Mouse (Mus musculus) midbrain, embryonic 13.5 days (tissue): ENCODE results near the gene Sbf2. TPM values are rescaled to one million over a fixed set of nuclear protein-coding genes. Genes with fewer than 3 reads are reported as not detected.

Source experiments
- ATAC-seq: fragments of 200-750 bp; cut with Nextera tagmentation; 2 replicates; pipeline ENCODE4 v1.8.0; 2017; ENCODE audit warnings: mild to moderate bottlenecking, moderate TSS enrichment, moderate library complexity
- H3K27ac ChIP-seq: fragments of 300-500 bp; sonication (generic); 2 replicates; pipeline ENCODE4 v1.5.1; 2015; ENCODE audit warnings: inconsistent platforms, mild to moderate bottlenecking, moderate library complexity
- H3K27me3 ChIP-seq: fragments of 300-500 bp; sonication (generic); 2 replicates; pipeline ENCODE4 v1.6.1; 2015; ENCODE audit warnings: mild to moderate bottlenecking, inconsistent platforms
- H3K36me3 ChIP-seq: fragments of 300-500 bp; sonication (generic); 2 replicates; pipeline ENCODE4 v1.6.1; 2015; ENCODE audit warnings: mild to moderate bottlenecking, inconsistent platforms
- H3K4me1 ChIP-seq: fragments of 300-500 bp; sonication (generic); replicated peaks from 2 replicates; pipeline ENCODE4 v1.6.1; 2015; ENCODE audit warnings: inconsistent platforms
- H3K4me2 ChIP-seq: fragments of 300-500 bp; sonication (generic); replicated peaks from 2 replicates; pipeline ENCODE4 v1.6.1; 2015; ENCODE audit warnings: moderate library complexity, mild to moderate bottlenecking, inconsistent platforms
- H3K4me3 ChIP-seq: fragments of 300-500 bp; sonication (generic); replicated peaks from 2 replicates; pipeline ENCODE4 v1.5.1; 2015; ENCODE audit warnings: mild to moderate bottlenecking, inconsistent platforms
- H3K9ac ChIP-seq: fragments of 300-500 bp; sonication (generic); replicated peaks from 2 replicates; pipeline ENCODE4 v1.6.1; 2015; ENCODE audit warnings: mild to moderate bottlenecking, inconsistent platforms
- H3K9me3 ChIP-seq: fragments of 300-500 bp; sonication (generic); 2 replicates; pipeline ENCODE4 v1.6.1; 2016; ENCODE audit warnings: mild to moderate bottlenecking, inconsistent platforms
- WGBS: fragments of 180-500 bp; shearing (Covaris S2); methylation state at CpG from one replicate; pipeline ENCODE4 v1.1.7; 2015; 5-methylcytosine and 5-hydroxymethylcytosine counted together
- polyA plus RNA-seq: library from polyadenylated mRNA; unstranded; fragments of >200 nt; fragmentation: Nextera tagmentation; extraction: Ambion mirVana; gene quantifications from 2 replicates; pipeline ENCODE4 v1.2.1, GENCODE M21; 2015

Sbf2 gene
- polyA plus RNA-seq, 1 experiment from 2014 or later: 57.6 TPM

DNA sequence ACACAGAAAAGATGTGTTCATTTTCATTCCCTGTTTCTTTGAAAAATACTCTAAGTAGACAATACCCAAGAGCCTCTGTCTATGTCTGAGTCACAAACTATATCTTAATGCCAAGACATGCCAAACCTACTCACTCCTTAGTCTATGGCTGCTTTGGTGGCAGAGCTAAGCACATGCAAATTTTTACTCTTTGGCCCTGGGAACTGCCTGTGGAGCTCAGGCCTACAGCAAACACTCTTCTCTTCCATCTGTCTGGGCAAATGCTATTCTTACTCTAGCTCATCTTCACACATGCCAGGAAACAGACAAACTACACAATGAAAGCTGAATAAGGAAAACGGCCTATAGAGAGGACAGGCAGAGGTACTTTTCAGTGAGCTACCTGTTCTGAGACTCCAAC is 253.2 kb downstream of the Sbf2 start:
- no peaks in the 10 kb centered on the region for H3K9me3 ChIP-seq
- WGBS: 92% methylated on average over 1 of the region's 1 CpGs
- H3K4me3 ChIP-seq: no peak overlapping the region
- no peak overlapping the region for H3K9ac ChIP-seq
- ATAC-seq: no peak
- peaks cover 43% of the 10 kb centered on the region for H3K36me3 ChIP-seq
- no peaks in the 10 kb centered on the region for H3K4me1 ChIP-seq
- H3K27me3 ChIP-seq: no peaks in the 10 kb centered on the region
- H3K27ac ChIP-seq: no peak overlapping the region
- H3K4me2 ChIP-seq: no peak overlapping the region

DNA sequence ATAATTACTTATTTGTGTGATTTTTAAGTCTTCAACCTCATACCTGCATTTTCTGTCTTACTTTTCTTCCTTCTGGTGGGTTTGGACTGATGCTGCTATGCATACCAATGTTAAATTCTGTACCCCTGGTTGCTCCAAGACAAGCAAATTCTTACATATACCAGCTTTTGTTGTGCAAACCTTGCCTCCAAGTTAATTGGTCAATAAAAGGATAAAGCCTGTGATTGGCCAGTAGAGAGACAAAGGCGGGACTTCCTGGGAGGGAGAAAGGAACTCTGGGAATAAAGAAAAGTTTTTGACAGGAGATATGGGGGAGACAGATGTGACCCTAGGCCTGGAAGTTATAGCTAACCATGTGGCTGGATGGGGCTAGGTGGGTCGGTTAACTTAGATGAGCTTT is 255.3 kb downstream of the Sbf2 start:
- no peak for ATAC-seq
- WGBS: 94% methylated on average over 2 of the region's 2 CpGs
- Histone ChIP-seq H3K4me3 (no peak overlapping the region), H3K9ac (no peak overlapping the region), H3K9me3 (no peaks in the 10 kb centered on the region), H3K4me2 (no peak overlapping the region), H3K4me1 (no peaks in the 10 kb centered on the region), H3K27ac (no peak overlapping the region), H3K27me3 (no peaks in the 10 kb centered on the region), H3K36me3 (peaks cover 33% of the 10 kb centered on the region)

DNA sequence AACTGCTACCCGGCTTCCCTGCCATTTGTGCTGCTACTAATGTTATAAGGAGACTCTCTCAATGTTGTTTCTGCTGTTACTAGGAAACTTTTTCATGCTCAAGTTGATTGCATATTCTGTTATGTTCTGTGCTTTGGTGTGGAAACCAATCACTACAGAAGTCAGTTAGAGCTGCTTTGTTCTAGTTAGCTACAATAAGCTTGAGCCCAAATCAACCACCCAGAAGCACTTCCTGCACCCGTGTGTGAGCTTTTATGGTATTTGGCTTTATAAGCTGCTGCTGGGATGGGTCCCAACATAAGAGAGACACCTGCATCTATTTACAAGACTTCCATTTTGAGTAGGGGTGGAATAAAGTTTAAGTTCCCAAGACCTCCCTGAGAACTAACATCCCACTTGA is 260.8 kb downstream of the Sbf2 start:
- H3K4me1 ChIP-seq: no peaks in the 10 kb centered on the region

DNA sequence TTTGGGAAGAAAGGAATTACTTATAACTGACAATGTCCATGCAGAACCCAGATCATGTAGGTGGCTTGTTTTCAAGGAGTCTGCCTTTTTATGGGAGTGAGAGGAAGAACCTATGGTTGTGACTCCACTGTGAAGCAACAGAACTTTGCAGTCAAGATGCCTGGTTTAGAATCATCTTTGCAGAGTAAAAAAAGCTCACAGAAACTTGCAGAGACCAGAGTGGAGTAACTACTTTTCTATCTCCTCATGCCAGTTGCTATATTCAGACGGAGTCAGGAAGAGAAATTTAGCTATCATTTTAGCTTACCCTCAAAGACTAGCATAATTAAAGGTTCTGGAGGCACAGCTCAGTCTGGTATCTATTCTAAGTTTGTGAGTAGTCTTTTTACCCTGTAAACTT is 267.5 kb downstream of the Sbf2 start:
- no peaks in the 10 kb centered on the region for H3K4me1 ChIP-seq
- H3K9me3 ChIP-seq: no peaks in the 10 kb centered on the region
- H3K27ac ChIP-seq: no peak overlapping the region
- H3K4me3 ChIP-seq: no peak overlapping the region
- H3K36me3 ChIP-seq: peaks cover 19% of the 10 kb centered on the region
- 83% methylated on average over 1 of the region's 1 CpGs for WGBS
- H3K27me3 ChIP-seq: no peaks in the 10 kb centered on the region
- H3K9ac ChIP-seq: no peak overlapping the region
- ATAC-seq: no peak
- no peak overlapping the region for H3K4me2 ChIP-seq

More for the DNA sequence above, 260.8 kb downstream of the Sbf2 start:
- WGBS: 89% methylated on average over 2 of the region's 2 CpGs
- no peak overlapping the region for H3K9ac ChIP-seq
- H3K27me3 ChIP-seq: no peaks in the 10 kb centered on the region
- no peaks in the 10 kb centered on the region for H3K9me3 ChIP-seq
- ATAC-seq: no peak
- no peak overlapping the region for H3K4me3 ChIP-seq
- H3K4me2 ChIP-seq: no peak overlapping the region
- peaks cover 26% of the 10 kb centered on the region for H3K36me3 ChIP-seq
- no peak overlapping the region for H3K27ac ChIP-seq

DNA sequence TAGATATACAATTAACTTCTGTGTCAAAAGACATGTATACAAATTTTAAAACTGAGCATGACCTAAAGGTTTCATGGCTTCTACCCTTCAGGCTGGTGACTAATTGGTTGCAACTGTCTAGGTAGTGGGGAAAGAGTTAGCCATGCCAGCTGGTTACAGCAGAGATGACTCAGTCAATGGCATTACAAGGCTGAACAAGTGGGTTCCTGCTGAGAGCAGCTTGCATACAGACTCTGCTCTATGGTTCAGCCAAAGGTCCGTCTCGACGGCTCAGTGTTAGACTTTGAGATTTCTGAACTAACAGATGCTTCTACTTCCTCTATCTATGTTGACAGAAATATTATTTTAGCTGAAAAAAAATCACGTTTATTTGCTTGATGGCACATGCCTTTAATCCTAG is 277.1 kb downstream of the Sbf2 start:
- H3K4me2 ChIP-seq: no peak overlapping the region
- no peak overlapping the region for H3K9ac ChIP-seq
- H3K27me3 ChIP-seq: no peaks in the 10 kb centered on the region
- 86% methylated on average over 4 of the region's 4 CpGs for WGBS
- H3K4me3 ChIP-seq: no peak overlapping the region
- ATAC-seq: no peak
- no peak overlapping the region for H3K27ac ChIP-seq
- no peaks in the 10 kb centered on the region for H3K9me3 ChIP-seq
- H3K36me3 ChIP-seq: peaks cover 50% of the 10 kb centered on the region
- H3K4me1 ChIP-seq: no peaks in the 10 kb centered on the region

DNA sequence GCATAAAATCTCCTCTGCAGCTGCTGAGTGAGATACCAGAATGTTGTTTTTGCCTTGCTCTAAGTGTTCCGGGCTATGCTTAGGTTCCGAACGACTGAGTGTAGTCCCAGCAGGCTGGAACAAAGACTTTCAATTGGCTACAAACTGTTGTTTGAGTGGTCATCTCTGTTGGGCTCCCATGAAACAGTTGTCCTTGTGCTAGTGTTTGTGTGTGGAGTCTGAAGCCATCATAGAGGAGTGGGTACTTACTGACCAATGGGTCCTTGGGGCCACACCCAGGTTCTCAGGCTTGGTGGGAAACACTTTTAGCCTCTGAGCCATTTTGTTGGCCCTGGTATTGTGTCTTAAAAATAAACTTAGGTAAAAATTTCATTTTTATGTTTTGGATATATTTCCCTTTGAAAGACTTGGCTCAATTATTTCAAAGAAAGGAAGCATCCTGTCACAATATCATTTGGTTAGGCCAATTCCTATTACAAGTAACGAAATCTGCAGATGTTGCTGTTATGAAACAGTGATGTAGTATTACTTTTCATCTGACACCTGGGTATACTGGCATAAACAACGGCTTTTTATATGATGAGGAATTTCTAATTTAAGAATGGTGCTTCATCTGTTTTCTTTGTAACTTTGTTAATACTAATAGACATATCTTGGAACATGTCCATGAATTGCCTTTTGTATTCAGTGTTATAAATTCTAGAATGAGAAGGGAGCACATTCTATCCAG is 289.2 kb downstream of the Sbf2 start:
- H3K4me1 ChIP-seq: no peaks in the 10 kb centered on the region
- H3K27me3 ChIP-seq: no peaks in the 10 kb centered on the region
- H3K9ac ChIP-seq: no peak overlapping the region
- peaks cover 79% of the 10 kb centered on the region for H3K36me3 ChIP-seq
- no peak overlapping the region for H3K27ac ChIP-seq
- 97% methylated on average over 5 of the region's 5 CpGs for WGBS
- H3K9me3 ChIP-seq: 0 out of 2 replicates have a peak, but pooled peaks cover 3% of the 10 kb centered on the region
- H3K4me2 ChIP-seq: no peak overlapping the region
- H3K4me3 ChIP-seq: no peak overlapping the region
- no peak for ATAC-seq

DNA sequence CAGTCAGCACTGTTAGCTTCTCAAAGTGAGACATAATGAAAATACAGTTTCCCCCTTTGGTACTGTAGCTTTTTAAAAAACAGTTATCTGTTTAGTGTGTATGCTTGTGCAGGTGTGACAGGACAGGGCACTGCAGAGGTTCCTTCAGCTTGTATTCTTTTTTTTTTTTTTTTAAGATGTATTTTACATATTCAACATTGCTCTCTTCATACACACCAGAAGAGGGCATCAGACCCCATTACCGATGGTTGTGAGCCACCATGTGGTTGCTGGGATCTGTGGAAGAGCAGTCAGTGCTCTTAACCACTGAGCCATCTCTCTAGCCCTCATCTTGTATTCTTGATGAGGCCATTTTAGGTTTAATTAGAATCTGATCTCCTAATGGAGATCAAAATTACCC is 289.9 kb downstream of the Sbf2 start:
- H3K27ac ChIP-seq: no peak overlapping the region
- no peak overlapping the region for H3K4me3 ChIP-seq
- no peaks in the 10 kb centered on the region for H3K27me3 ChIP-seq
- H3K4me2 ChIP-seq: no peak overlapping the region
- WGBS: 89% methylated on average over 1 of the region's 1 CpGs
- no peaks in the 10 kb centered on the region for H3K4me1 ChIP-seq
- 0 out of 2 replicates have a peak, but pooled peaks cover 3% of the 10 kb centered on the region for H3K9me3 ChIP-seq
- no peak for ATAC-seq
- peaks cover 83% of the 10 kb centered on the region for H3K36me3 ChIP-seq
- no peak overlapping the region for H3K9ac ChIP-seq

DNA sequence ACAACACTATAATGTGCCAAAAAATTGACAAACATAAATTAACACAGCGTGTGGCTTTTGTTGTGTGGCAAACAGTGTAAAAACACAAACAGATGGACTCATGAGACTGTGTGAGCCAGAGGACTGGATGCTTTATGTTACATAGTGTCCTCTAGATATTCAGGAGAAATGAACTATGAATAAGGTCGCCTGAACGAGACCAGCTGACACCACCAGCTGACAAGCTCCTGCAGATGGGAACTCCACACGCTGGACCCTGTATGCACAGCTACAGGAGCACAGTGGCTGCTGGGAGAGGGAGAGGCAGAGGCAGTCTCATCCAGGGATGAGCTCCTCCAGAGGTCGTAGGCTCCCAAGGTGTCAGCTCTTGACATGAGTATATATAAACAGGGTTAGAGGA is 293.6 kb downstream of the Sbf2 start:
- ATAC-seq: no peak
- WGBS: 80% methylated on average over 5 of the region's 5 CpGs
- Histone ChIP-seq H3K9me3 (0 out of 2 replicates have a peak, but pooled peaks cover 2% of the 10 kb centered on the region), H3K9ac (no peak overlapping the region), H3K27ac (no peak overlapping the region), H3K27me3 (no peaks in the 10 kb centered on the region), H3K36me3 (peaks cover 72% of the 10 kb centered on the region), H3K4me1 (no peaks in the 10 kb centered on the region), H3K4me2 (no peak overlapping the region), H3K4me3 (no peak overlapping the region)

DNA sequence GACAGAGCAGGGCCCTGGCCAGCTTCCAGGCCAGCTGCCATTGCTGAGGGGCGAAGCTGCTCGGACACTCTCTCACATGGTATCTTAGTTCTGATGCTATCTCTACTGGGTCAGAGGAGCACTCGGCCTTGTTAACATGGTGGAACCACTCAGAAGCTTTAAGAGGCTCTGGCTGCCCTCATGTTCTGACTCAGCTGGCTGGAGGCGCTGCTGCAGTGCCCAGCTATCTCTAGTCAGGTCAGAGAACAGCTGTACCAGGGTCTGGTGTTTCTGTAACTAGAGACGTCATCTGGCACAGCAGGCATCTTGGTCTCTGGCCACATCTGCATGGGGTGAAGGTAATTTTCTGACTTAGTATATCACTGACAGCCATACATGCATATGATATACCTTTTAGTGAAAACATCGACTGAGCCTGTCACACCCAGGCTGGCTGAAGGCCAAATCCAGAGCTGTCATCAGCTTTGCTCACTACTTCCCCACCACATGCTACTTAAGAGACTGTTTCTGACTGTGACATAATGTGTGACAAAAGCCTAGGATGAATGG is 295.7 kb downstream of the Sbf2 start:
- H3K27ac ChIP-seq: no peak overlapping the region
- no peaks in the 10 kb centered on the region for H3K9me3 ChIP-seq
- H3K4me1 ChIP-seq: no peaks in the 10 kb centered on the region
- no peaks in the 10 kb centered on the region for H3K27me3 ChIP-seq
- H3K36me3 ChIP-seq: peaks cover 73% of the 10 kb centered on the region
- 89% methylated on average over 6 of the region's 6 CpGs for WGBS
- no peak overlapping the region for H3K9ac ChIP-seq
- ATAC-seq: no peak
- no peak overlapping the region for H3K4me3 ChIP-seq
- H3K4me2 ChIP-seq: no peak overlapping the region

DNA sequence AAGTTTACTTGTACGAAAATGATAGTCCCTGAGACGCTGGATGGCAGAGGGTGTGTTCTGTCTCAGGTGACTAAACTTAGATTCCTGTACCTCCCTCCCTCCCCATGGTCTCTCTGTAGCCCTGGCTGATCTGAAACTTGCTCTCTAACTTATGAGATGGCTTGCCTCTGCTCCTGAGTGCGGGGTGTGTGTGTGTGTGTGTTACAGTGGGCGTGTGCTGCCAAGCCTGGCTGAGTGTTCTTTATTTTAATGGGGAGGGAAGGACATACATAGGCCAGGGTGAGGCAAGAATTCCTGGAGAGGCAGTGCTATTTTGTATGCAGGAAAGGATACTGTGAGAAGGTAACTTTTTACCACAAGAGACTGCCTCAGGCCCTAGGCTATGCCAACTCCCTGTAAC is 297.3 kb downstream of the Sbf2 start:
- Histone ChIP-seq H3K36me3 (peaks cover 75% of the 10 kb centered on the region), H3K27ac (no peak overlapping the region), H3K27me3 (no peaks in the 10 kb centered on the region), H3K4me3 (no peak overlapping the region), H3K9me3 (no peaks in the 10 kb centered on the region), H3K9ac (no peak overlapping the region), H3K4me2 (no peak overlapping the region), H3K4me1 (no peaks in the 10 kb centered on the region)
- ATAC-seq: no peak
- WGBS: 94% methylated on average over 4 of the region's 4 CpGs

DNA sequence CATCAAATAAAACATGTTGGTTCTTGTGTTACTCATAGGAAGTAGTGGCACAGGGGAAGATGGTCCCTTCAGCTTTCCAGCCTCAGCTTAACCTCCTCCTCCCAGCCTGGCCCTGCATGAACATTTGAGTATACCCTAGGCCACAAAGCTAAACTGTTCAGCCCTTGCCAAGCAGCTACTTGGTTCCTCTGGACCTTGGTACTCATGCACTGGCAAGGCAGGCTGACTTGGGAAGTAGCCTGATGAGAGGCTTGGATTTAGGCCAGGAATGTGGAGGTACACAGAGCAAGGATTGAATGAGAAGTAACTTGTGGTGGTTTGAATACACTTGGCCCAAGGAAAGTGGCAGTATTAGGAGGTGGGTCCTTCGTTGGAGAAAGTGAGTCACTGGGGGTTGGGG is 299.4 kb downstream of the Sbf2 start:
- no peak overlapping the region for H3K4me3 ChIP-seq
- H3K9ac ChIP-seq: no peak overlapping the region
- no peak for ATAC-seq
- no peak overlapping the region for H3K4me2 ChIP-seq
- 100% methylated on average over 1 of the region's 1 CpGs for WGBS
- no peak overlapping the region for H3K27ac ChIP-seq
- peaks cover 84% of the 10 kb centered on the region for H3K36me3 ChIP-seq
- no peaks in the 10 kb centered on the region for H3K27me3 ChIP-seq
- H3K4me1 ChIP-seq: no peaks in the 10 kb centered on the region
- no peaks in the 10 kb centered on the region for H3K9me3 ChIP-seq

DNA sequence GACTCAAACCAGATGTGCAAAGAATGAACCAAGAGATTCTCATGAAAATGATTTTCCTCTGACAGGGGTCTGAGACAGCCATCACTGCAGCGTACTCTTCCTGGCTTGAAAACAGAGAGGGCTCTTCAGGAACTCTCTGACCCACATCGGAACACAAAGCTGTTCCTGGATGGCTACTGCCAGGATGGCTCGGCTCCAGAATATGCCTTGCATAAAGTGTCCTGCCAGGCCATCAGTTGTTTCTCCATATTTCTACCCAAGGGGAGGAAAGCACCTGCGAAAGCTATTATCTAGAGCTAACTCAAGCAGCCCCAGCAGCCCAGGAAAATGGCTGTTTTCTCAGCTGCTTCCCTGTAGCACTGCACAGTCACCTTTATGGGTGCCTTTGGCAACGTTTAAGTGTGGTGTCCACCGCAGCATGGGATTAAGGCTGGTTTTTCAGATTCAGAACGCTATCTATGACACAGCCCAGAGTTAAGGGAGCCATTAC is 300.3 kb downstream of the Sbf2 start:
- WGBS: 97% methylated on average over 7 of the region's 7 CpGs
- Histone ChIP-seq H3K27ac (no peak overlapping the region), H3K9me3 (no peaks in the 10 kb centered on the region), H3K4me3 (no peak overlapping the region), H3K27me3 (no peaks in the 10 kb centered on the region), H3K36me3 (peaks cover 88% of the 10 kb centered on the region), H3K4me2 (no peak overlapping the region), H3K9ac (no peak overlapping the region), H3K4me1 (no peaks in the 10 kb centered on the region)
- ATAC-seq: no peak
